Mouse (Mus musculus) limb, embryonic 13.5 days (tissue): ENCODE data around the gene Sh3pxd2a. TPM values are rescaled to one million over a fixed set of nuclear protein-coding genes. Genes with fewer than 3 reads are reported as not detected.
A peak's percentile ranks its signal among the peaks of the same experiment; 100 is the strongest.

Source experiments
- ATAC-seq: fragments of 200-750 bp; cut with Nextera tagmentation; 2 replicates; pipeline ENCODE4 v1.8.0; 2017; ENCODE audit warnings: low read depth, moderate number of reproducible peaks, moderate TSS enrichment; ENCODE audit not compliant: low FRiP score
- H3K27ac ChIP-seq: fragments of 300-500 bp; sonication (generic); 2 replicates; pipeline ENCODE4 v1.5.1; 2015; ENCODE audit warnings: inconsistent platforms, mild to moderate bottlenecking, moderate library complexity
- H3K27me3 ChIP-seq: fragments of 300-500 bp; sonication (generic); 2 replicates; pipeline ENCODE4 v1.6.1; 2015; ENCODE audit warnings: mild to moderate bottlenecking, inconsistent platforms
- H3K36me3 ChIP-seq: fragments of 300-500 bp; sonication (generic); 2 replicates; pipeline ENCODE4 v1.6.1; 2015; ENCODE audit warnings: inconsistent platforms, mild to moderate bottlenecking, moderate library complexity
- H3K4me1 ChIP-seq: fragments of 300-500 bp; sonication (generic); 2 replicates; pipeline ENCODE4 v1.6.1; 2015; ENCODE audit warnings: inconsistent platforms
- H3K4me2 ChIP-seq: fragments of 300-500 bp; sonication (generic); replicated peaks from 2 replicates; pipeline ENCODE4 v1.6.1; 2015; ENCODE audit warnings: inconsistent platforms, mild to moderate bottlenecking, moderate library complexity
- H3K4me3 ChIP-seq: fragments of 300-500 bp; sonication (generic); 2 replicates; pipeline ENCODE4 v1.5.1; 2015; ENCODE audit warnings: moderate library complexity, mild to moderate bottlenecking, inconsistent platforms
- H3K9ac ChIP-seq: fragments of 300-500 bp; sonication (generic); 2 replicates; pipeline ENCODE4 v1.6.1; 2015; ENCODE audit warnings: mild to moderate bottlenecking, inconsistent platforms
- H3K9me3 ChIP-seq: fragments of 300-500 bp; sonication (generic); 2 replicates; pipeline ENCODE4 v1.6.1; 2016; ENCODE audit warnings: inconsistent platforms
- WGBS: fragments of 180-500 bp; shearing (Covaris S2); methylation state at CpG from one replicate; pipeline ENCODE4 v1.1.7; 2015; 5-methylcytosine and 5-hydroxymethylcytosine counted together
- polyA plus RNA-seq: library from polyadenylated mRNA; unstranded; fragments of >200 nt; fragmentation: Nextera tagmentation; extraction: Ambion mirVana; gene quantifications from 2 replicates; pipeline ENCODE4 v1.2.1, GENCODE M21; 2015

Gene Sh3pxd2a
- polyA plus RNA-seq, 1 experiment from 2014 or later = 10.1 TPM

- H3K4me1 ChIP-seq = peaks cover 2% of the 10 kb centered on the region; the same call in 1 of the 2 replicates
- 87% methylated on average over 6 of the region's 6 CpGs for WGBS
Observed at GRCm38 (mm10) chr19:47285581-47285980, 178.6 kb downstream of the Sh3pxd2a start.

GRCm38 (mm10) chr19:47282688-47283215 is 181.4 kb downstream of the Sh3pxd2a start:
- no peak overlapping the region for H3K4me3 ChIP-seq
- H3K9ac ChIP-seq = no peak overlapping the region
- H3K4me1 ChIP-seq = 0 out of 2 replicates have a peak, but pooled peaks cover 5% of the 10 kb centered on the region
- no peaks in the 10 kb centered on the region for H3K27me3 ChIP-seq
- H3K27ac ChIP-seq = no peak overlapping the region
- no peak for ATAC-seq
- H3K36me3 ChIP-seq = peaks cover 100% of the 10 kb centered on the region
- WGBS = 95% methylated on average over 17 of the region's 17 CpGs
- H3K9me3 ChIP-seq = no peaks in the 10 kb centered on the region
- H3K4me2 ChIP-seq = no peak overlapping the region

More at GRCm38 (mm10) chr19:47285581-47285980, 178.6 kb downstream of the Sh3pxd2a start:
- Histone ChIP-seq H3K36me3 (peaks cover 100% of the 10 kb centered on the region), H3K27me3 (no peaks in the 10 kb centered on the region), H3K9me3 (no peaks in the 10 kb centered on the region), H3K4me3 (no peak overlapping the region), H3K4me2 (no peak overlapping the region), H3K9ac (no peak overlapping the region), H3K27ac (no peak overlapping the region)
- ATAC-seq = no peak

GRCm38 (mm10) chr19:47282050-47282454 is 182.1 kb downstream of the Sh3pxd2a start:
- WGBS = 82% methylated on average over 6 of the region's 6 CpGs
- H3K27me3 ChIP-seq = no peaks in the 10 kb centered on the region
- peaks cover 100% of the 10 kb centered on the region for H3K36me3 ChIP-seq
- 0 out of 2 replicates have a peak overlapping the region, but pooled peaks have one; percentile 19 for H3K9ac ChIP-seq
- H3K27ac ChIP-seq = no peak overlapping the region
- H3K4me1 ChIP-seq = 0 out of 2 replicates have a peak, but pooled peaks cover 5% of the 10 kb centered on the region
- no peak overlapping the region for H3K4me3 ChIP-seq
- no peak for ATAC-seq
- no peaks in the 10 kb centered on the region for H3K9me3 ChIP-seq
- H3K4me2 ChIP-seq = no peak overlapping the region

- no peak overlapping the region for H3K9ac ChIP-seq
- WGBS = 82% methylated on average over 9 of the region's 9 CpGs
- H3K27ac ChIP-seq = no peak overlapping the region; the same call in 1 of the 2 replicates
- ATAC-seq = no peak
- H3K36me3 ChIP-seq = peaks cover 100% of the 10 kb centered on the region
- no peaks in the 10 kb centered on the region for H3K27me3 ChIP-seq
- no peak overlapping the region for H3K4me3 ChIP-seq
- no peaks in the 10 kb centered on the region for H3K9me3 ChIP-seq
- H3K4me2 ChIP-seq = no peak overlapping the region
- H3K4me1 ChIP-seq = 0 out of 2 replicates have a peak, but pooled peaks cover 5% of the 10 kb centered on the region
Observed at GRCm38 (mm10) chr19:47280894-47281293, 183.3 kb downstream of the Sh3pxd2a start.

GRCm38 (mm10) chr19:47279788-47280532 is 184.2 kb downstream of the Sh3pxd2a start:
- H3K9me3 ChIP-seq = no peaks in the 10 kb centered on the region
- H3K4me2 ChIP-seq = no peak overlapping the region
- no peaks in the 10 kb centered on the region for H3K27me3 ChIP-seq
- H3K36me3 ChIP-seq = peaks cover 99% of the 10 kb centered on the region
- H3K27ac ChIP-seq = peak overlapping the region; percentile 33; the same call in 1 of the 2 replicates
- H3K4me1 ChIP-seq = 0 out of 2 replicates have a peak, but pooled peaks cover 5% of the 10 kb centered on the region
- H3K9ac ChIP-seq = no peak overlapping the region
- peak; percentile 29; the same call in 1 of the 2 replicates for ATAC-seq
- WGBS = 79% methylated on average over 15 of the region's 15 CpGs
- no peak overlapping the region for H3K4me3 ChIP-seq

- Histone ChIP-seq H3K27me3 (no peaks in the 10 kb centered on the region), H3K27ac (peak overlapping the region; percentile 28; the same call in 1 of the 2 replicates), H3K9ac (no peak overlapping the region), H3K4me2 (no peak overlapping the region), H3K4me1 (0 out of 2 replicates have a peak, but pooled peaks cover 5% of the 10 kb centered on the region), H3K9me3 (no peaks in the 10 kb centered on the region), H3K36me3 (peaks cover 99% of the 10 kb centered on the region), H3K4me3 (no peak overlapping the region)
- no peak for ATAC-seq
- WGBS = 82% methylated on average over 4 of the region's 4 CpGs
Observed at GRCm38 (mm10) chr19:47279372-47279771, 184.8 kb downstream of the Sh3pxd2a start.

GRCm38 (mm10) chr19:47276730-47277129 is 187.5 kb downstream of the Sh3pxd2a start:
- H3K36me3 ChIP-seq = peaks cover 99% of the 10 kb centered on the region
- H3K4me1 ChIP-seq = 0 out of 2 replicates have a peak, but pooled peaks cover 5% of the 10 kb centered on the region
- H3K4me2 ChIP-seq = no peak overlapping the region
- H3K9me3 ChIP-seq = no peaks in the 10 kb centered on the region
- H3K27me3 ChIP-seq = no peaks in the 10 kb centered on the region
- no peak for ATAC-seq
- no peak overlapping the region for H3K4me3 ChIP-seq
- H3K9ac ChIP-seq = no peak overlapping the region
- H3K27ac ChIP-seq = no peak overlapping the region
- WGBS = 70% methylated on average over 6 of the region's 6 CpGs

GRCm38 (mm10) chr19:47270520-47270919 is 193.7 kb downstream of the Sh3pxd2a start:
- H3K4me1 ChIP-seq = no peaks in the 10 kb centered on the region
- H3K36me3 ChIP-seq = peaks cover 97% of the 10 kb centered on the region
- no peaks in the 10 kb centered on the region for H3K9me3 ChIP-seq
- H3K27me3 ChIP-seq = no peaks in the 10 kb centered on the region
- 0 out of 2 replicates have a peak overlapping the region, but pooled peaks have one; percentile 15 for H3K27ac ChIP-seq
- no peak overlapping the region for H3K4me3 ChIP-seq
- no peak overlapping the region for H3K9ac ChIP-seq
- H3K4me2 ChIP-seq = no peak overlapping the region
- no peak for ATAC-seq
- 67% methylated on average over 9 of the region's 9 CpGs for WGBS

- 57% methylated on average over 8 of the region's 8 CpGs for WGBS
- Histone ChIP-seq H3K4me1 (no peaks in the 10 kb centered on the region), H3K9me3 (no peaks in the 10 kb centered on the region), H3K36me3 (peaks cover 94% of the 10 kb centered on the region), H3K4me2 (no peak overlapping the region), H3K27me3 (no peaks in the 10 kb centered on the region), H3K9ac (0 out of 2 replicates have a peak overlapping the region, but pooled peaks have one; percentile 1), H3K4me3 (no peak overlapping the region), H3K27ac (no peak overlapping the region)
- ATAC-seq = no peak
Observed at GRCm38 (mm10) chr19:47269729-47270128, 194.5 kb downstream of the Sh3pxd2a start.

GRCm38 (mm10) chr19:47267066-47267465 is 197.1 kb downstream of the Sh3pxd2a start:
- Histone ChIP-seq H3K4me3 (no peak overlapping the region), H3K4me2 (no peak overlapping the region), H3K4me1 (no peaks in the 10 kb centered on the region), H3K27me3 (no peaks in the 10 kb centered on the region), H3K9me3 (no peaks in the 10 kb centered on the region), H3K36me3 (peaks cover 82% of the 10 kb centered on the region), H3K9ac (no peak overlapping the region), H3K27ac (no peak overlapping the region)
- 89% methylated on average over 21 of the region's 21 CpGs for WGBS
- no peak for ATAC-seq

GRCm38 (mm10) chr19:47266070-47266801 is 198.0 kb downstream of the Sh3pxd2a start:
- H3K4me1 ChIP-seq = no peaks in the 10 kb centered on the region
- H3K27me3 ChIP-seq = no peaks in the 10 kb centered on the region
- WGBS = 87% methylated on average over 18 of the region's 18 CpGs
- no peak overlapping the region for H3K9ac ChIP-seq
- H3K27ac ChIP-seq = no peak overlapping the region
- no peaks in the 10 kb centered on the region for H3K9me3 ChIP-seq
- H3K4me2 ChIP-seq = no peak overlapping the region
- peaks cover 80% of the 10 kb centered on the region for H3K36me3 ChIP-seq
- ATAC-seq = no peak
- no peak overlapping the region for H3K4me3 ChIP-seq
